Mouse (Mus musculus) c-Kit-positive CD71-negative TER-119-negative erythroid progenitor cells, embryonic 14.5 days (primary cell): ENCODE measurements around the gene Col3a1.

ENCODE experiments used
- DNase-seq: peaks from one replicate; pipeline ENCODE4 v3.0.0-alpha.2; 2013; ENCODE audit warnings: low read depth

Gene Col3a1

GRCm38 (mm10) chr1:45311388-45311787 lies at the start of gene Col3a1:
TSS of gene Col3a1 (plus strand) at chr1:45311538.
- no peak for DNase-seq

- no peak for DNase-seq
Measured at GRCm38 (mm10) chr1:45269421-45269820, 41.9 kb upstream of the Col3a1 start.

GRCm38 (mm10) chr1:45276006-45276539 lies 35.3 kb upstream of the Col3a1 start:
- no peak for DNase-seq

- DNase-seq, result no peak
Measured at GRCm38 (mm10) chr1:45287954-45288353, 23.4 kb upstream of the Col3a1 start.

DNA sequence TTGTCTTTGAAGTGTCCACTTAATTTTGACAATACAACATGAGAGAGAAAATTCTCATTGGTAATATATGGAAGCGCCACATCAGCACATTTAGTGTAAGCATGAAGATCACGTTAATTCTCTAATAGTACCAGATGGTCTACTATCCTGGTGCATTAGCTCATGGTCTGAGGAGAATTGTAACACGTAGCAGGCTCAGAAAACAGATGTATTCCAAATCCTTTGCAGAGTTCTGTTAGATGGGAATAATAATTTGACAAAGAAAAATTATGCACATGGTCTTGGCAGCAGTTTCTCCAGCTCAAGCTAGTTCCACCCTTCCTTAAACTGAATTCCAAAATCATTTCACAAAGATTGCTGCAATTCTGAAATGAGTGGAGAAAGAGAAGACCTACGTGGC lies 21.3 kb upstream of the Col3a1 start:
- no peak for DNase-seq

- DNase-seq, result no peak
Measured at GRCm38 (mm10) chr1:45299394-45300119, 11.8 kb upstream of the Col3a1 start.

DNA sequence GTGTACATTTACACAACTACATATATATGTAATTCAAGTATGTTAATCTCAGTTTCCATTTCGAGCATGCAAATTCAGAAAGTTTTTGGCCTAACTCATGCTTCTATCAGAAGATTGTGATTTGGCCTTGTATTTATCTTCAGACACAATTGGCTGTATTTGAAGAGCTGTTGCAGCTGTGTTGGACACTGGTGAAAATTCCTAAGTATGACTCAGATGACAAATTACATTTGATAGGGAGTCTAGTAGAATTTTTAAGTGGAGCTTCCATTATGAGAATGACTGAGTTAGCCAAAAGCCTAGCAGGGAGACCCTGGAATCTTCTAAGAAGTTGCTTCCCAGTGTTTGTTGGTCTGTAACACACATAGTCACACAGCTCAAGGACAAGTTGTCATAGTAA lies 7.1 kb upstream of the Col3a1 start:
- no peak for DNase-seq

DNA sequence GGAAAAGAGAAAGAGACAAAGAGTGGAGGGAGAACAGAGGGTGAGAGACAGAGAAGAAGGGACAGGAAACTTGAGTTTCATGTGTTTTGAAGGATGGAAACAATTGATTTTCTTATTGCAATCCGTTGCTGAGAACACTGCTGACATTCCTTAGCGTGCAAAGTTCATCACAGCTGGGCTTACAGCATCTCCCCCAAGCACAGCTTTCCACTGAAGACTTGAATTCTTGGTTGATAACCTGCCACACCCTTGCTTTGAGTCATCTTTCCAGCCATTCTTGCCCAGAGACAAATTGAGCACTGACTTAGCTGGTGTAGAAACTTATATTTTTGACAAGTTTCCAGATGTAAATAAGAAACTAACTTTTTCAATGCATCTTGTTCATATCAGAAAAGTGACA lies 2.3 kb upstream of the Col3a1 start:
- no peak for DNase-seq

GRCm38 (mm10) chr1:45311962-45312361 lies 624 bp downstream of the Col3a1 start:
- DNase-seq, result no peak

DNA sequence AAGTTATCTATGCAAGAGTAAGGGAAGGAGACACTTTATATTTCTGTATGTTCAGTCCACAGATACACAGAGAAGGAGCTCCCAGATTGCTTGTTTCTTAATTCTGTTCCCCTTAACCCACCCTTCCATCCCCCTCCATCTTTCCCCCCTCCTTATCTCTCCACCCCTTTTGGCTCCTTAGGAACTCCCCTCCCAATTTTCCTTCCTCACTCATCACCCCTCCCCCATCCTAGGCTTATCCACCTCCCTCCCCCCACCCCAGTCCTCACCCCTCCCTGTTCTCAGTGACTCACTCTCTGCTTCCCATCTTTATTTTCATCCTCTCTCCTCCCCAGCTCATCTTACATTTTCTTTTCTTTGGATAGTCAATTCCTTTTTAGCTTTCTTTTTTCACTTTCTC lies 1.5 kb downstream of the Col3a1 start:
- DNase-seq, result no peak

DNA sequence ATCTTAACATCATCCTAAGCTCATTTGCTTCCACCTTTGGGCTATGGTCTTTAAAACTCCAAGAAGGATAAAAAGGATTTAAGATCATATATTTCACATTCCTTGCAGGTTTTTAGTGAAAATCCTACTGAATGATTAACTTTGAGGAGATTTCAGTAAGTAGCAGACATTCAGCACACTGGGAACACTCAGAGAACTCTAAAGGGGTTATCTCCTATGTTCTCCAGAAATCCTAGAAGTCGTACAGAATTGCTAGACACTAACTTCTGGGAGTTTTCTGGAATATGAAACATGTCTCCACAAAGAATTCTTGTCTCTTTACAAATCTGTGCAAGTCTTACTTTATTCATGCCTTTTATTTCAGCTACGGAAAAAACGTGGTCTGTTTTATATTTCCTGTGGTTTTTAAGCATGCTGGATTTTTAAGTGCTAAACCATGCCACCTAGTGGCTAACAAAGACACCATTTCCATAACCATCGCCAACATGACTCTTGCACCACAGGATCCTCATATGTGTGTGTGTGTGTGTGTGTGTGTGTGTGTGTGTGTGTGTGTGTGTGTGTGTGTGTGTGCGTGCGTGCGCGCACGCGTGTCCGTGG lies 2.5 kb downstream of the Col3a1 start:
- DNase-seq, result peak; percentile 6

DNA sequence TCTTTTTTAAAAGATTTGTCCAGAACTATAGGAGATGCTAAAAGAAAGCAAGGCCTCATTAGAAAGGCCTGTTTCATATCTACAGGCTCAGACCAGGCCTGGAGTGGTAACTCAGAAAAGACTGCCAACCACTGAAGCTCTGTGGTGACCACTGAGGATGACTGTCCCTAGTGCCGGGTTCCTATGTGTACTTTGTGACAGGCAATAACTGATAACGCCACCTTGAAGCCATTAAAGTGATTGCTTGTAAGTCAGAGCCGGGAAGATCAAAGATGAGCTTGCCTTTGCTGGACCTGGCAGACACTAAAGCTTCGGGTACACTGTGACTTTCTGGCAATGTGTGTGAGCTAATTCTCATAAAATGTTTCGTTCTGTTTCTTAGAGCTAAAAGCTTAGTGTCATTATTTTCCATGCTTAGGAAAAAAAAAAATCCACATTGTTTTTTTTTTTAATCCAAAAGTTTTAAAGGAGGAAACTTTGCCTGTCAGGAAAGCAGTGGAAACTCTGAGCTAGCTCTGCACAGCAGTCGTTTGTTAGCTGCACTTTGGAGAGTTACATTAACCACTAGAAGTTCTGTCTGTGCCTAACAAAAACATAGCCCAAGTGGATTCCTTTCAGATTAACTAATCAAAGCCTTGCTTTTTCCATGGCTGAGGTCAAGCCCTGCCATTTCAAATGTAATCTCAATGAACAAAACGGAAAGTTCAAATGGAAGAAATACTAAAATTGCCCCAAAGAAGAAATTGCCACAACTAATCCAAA lies 4.6 kb downstream of the Col3a1 start:
- DNase-seq, result no peak

- DNase-seq, result no peak
Measured at GRCm38 (mm10) chr1:45318241-45318640, 6.9 kb downstream of the Col3a1 start.

DNA sequence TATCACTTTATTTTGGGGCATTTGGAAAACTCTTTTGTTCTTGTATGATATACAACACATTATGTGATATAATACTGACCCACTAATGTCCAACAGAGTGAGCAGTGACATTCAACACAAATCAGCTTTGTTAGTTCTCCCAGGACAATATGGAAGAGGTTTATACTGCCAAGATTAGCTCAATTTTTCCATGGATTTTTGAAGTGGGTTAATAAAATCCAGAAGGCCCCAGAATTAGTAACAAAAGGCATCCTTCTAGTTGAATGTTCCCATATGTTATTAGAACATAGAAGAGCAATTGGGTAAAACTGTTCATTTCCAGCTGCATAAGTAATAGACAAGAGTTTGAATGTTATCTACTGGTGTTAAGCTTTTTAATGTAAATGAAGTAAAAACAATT lies 9.5 kb downstream of the Col3a1 start:
- DNase-seq, result no peak

GRCm38 (mm10) chr1:45329149-45329548 lies 17.8 kb downstream of the Col3a1 start:
- DNase-seq, result no peak

- no peak for DNase-seq
Measured at GRCm38 (mm10) chr1:45355944-45356343, 44.6 kb downstream of the Col3a1 start.

DNA sequence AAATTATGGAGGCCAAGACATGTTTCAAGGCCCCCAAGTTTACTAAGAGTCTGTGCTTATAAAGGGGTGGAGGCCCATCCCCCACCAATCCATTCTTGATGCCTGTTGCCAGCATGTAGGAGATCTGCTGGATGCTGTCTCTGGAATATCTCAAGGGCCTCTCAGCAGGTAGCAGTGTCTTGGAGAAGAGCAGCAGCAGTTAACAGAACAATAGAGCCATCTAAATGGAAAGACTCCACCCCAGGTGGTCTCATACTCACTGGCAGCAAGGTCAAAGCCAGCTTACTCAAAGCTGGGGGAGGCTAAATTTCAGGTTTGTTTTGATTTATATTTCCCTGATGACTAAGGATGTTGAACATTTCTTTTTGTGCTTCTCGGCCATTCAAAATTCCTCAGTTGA lies 46.7 kb downstream of the Col3a1 start:
- no peak for DNase-seq

GRCm38 (mm10) chr1:45359147-45359546 lies 47.8 kb downstream of the Col3a1 start:
- DNase-seq, result no peak

DNA sequence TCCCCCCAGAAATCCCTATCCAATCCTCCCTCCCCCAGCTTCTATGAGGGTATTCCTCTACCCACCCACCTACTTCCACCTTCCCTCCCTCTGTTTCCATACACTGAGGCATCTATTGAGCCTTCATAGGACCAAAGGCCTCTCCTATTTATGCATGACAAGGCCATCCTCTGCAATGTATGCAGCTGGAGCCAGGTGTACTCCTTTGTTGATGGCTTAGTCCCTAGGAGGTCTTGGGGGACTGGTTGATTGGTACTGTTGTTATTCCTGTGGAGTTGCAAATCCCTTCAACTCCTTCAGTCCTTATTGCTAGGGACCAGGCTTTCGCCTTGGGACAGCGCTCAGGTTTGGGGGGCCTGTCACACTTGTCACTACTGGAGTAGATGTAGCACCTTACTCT lies 48.3 kb downstream of the Col3a1 start:
- DNase-seq, result no peak

GRCm38 (mm10) chr1:45363274-45363673 lies 51.9 kb downstream of the Col3a1 start:
- no peak for DNase-seq

DNA sequence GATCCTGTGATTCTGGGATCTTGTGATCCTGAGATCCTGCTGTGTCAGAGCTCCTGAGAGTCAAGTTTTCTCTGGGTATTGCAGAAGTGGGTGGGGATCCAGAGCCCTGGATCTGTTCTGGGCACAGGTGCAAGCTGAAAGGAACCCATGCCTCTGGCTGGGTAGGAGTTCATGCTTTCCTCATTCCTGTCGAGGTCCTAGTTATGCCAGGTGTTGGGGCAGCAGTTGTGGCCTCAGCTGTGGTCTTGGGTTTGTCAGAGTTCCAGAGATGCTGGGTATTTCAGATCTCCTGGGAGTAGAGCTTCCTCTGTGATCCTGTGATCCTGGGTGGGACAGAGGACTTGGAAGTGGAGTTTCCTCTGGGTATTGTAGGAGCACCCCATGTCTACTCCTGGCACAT lies 54.1 kb downstream of the Col3a1 start:
- DNase-seq, result no peak

GRCm38 (mm10) chr1:45379992-45380690 lies 68.8 kb downstream of the Col3a1 start:
- no peak for DNase-seq
